Mouse (Mus musculus): ENCODE data around the gene Adam17. TPM values are rescaled to one million over a fixed set of nuclear protein-coding genes. Genes with fewer than 3 reads are reported as not detected.

The Adam17 gene
- total and polyA plus RNA-seq, 3 experiments, result 20.4 to 43.1 (median 38.2) TPM

DNA sequence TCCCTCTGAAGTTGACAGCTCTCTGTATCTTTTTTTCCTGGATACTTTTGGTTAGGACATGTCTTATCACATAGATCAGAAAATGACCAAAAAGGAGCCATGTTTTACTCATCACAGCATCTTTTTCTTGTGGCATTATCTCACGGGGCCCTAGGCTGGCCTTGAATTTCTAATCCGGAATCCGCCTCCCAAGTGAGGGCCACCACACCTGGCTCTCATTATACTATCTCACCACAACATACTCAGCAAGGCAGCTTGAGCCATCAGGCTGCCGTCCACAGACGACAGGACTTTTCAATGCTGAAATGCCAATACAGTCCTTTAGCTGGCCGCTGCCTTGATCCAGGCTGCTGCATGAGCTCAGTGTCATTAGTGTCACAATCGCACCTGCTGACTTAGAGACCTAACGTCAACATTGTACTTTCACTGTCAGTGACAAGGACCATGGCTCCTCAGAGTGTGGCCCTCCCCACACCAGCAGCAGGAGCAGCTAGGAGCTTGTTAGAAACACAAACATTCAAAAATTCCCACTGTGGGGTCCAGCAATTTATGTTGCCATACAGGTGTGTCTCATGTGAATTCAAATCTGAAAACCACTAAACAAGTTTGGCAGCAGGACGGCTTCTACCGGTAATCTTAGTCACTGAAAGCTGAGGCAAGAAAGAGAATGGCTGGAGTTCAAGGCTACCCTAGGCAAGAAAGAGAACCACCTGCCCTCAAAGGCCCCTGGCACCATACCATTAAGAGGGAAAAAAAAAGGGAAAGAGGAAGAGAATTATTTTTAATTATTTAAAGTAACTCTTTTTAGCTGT lies 8.6 kb downstream of the Adam17 start:
- DNase-seq (ENCODE audit: low spot score), result no peak

DNA sequence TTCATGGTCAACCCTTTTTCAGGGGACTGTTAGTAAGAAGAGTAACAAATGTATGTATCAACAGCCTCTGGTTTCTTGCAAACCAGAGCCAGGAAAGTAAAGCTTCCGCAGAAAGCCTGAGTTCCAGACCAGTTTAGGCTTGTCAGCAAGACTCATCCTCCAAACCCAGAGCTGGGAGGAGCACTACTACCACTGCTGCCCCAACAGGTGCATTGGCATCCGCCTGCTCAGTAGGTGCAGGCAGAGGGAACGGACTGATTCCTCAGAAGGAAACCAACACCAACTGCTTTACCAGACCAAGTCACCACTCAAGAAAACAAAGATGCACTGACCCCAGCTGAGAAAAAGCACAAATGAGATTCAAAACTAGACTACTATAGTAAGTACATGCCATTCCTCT lies 10.2 kb downstream of the Adam17 start:
- no peak for DNase-seq (ENCODE audit: low spot score)
- TF ChIP-seq POLR2AphosphoS5 (IDR thresholded peaks at IDR 0.05; ENCODE audit: insufficient replicate concordance, low read depth, low read length) (no peak), GATA2 (IDR thresholded peaks at IDR 0.05; ENCODE audit: borderline replicate concordance, low read depth, low read length) (no peak), TAL1 (conservative IDR thresholded peaks at IDR 0.05; ENCODE audit: low read depth, low read length) (no peak), GATA1 (IDR thresholded peaks at IDR 0.05; ENCODE audit: borderline replicate concordance, low read length) (no peak), CTCF (IDR thresholded peaks at IDR 0.05; ENCODE audit: low read depth, low read length) (no peak)
- H3K9me3 ChIP-seq (replicated peaks), result no peaks in the 10 kb centered on the region
- H3K36me3 ChIP-seq (replicated peaks), result peaks cover 44% of the 10 kb centered on the region
- no peaks in the 10 kb centered on the region for H3K27me3 ChIP-seq (ENCODE audit: insufficient read depth, low read length)
- ATAC-seq (ENCODE audit: extremely low read depth, insufficient number of reproducible peaks, low FRiP score, poor library complexity, severe bottlenecking), result no peak
- H3K4me3 ChIP-seq (ENCODE audit: low read depth, low read length), result no peak overlapping the region
- no peaks in the 10 kb centered on the region; the same call in 1 of the 2 replicates for H3K4me1 ChIP-seq (ENCODE audit: insufficient read depth, low read depth, low read length)

More for the DNA sequence above, 8.6 kb downstream of the Adam17 start:
- no peaks in the 10 kb centered on the region for H3K9me3 ChIP-seq (replicated peaks)
- no peak for ATAC-seq (ENCODE audit: extremely low read depth, insufficient number of reproducible peaks, low FRiP score, poor library complexity, severe bottlenecking)
- TF ChIP-seq TAL1 (conservative IDR thresholded peaks at IDR 0.05; ENCODE audit: low read depth, low read length), result no peak
- TF ChIP-seq CTCF (IDR thresholded peaks at IDR 0.05; ENCODE audit: low read depth, low read length), result no peak
- TF ChIP-seq GATA2 (IDR thresholded peaks at IDR 0.05; ENCODE audit: borderline replicate concordance, low read depth, low read length), result no peak
- TF ChIP-seq POLR2AphosphoS5 (IDR thresholded peaks at IDR 0.05; ENCODE audit: insufficient replicate concordance, low read depth, low read length), result no peak
- TF ChIP-seq GATA1 (IDR thresholded peaks at IDR 0.05; ENCODE audit: borderline replicate concordance, low read length), result no peak
- H3K27me3 ChIP-seq (ENCODE audit: insufficient read depth, low read length), result no peaks in the 10 kb centered on the region
- peaks cover 48% of the 10 kb centered on the region for H3K36me3 ChIP-seq (replicated peaks)
- H3K4me1 ChIP-seq (ENCODE audit: insufficient read depth, low read depth, low read length), result peaks cover 11% of the 10 kb centered on the region
- no peak overlapping the region for H3K4me3 ChIP-seq (ENCODE audit: low read depth, low read length)

DNA sequence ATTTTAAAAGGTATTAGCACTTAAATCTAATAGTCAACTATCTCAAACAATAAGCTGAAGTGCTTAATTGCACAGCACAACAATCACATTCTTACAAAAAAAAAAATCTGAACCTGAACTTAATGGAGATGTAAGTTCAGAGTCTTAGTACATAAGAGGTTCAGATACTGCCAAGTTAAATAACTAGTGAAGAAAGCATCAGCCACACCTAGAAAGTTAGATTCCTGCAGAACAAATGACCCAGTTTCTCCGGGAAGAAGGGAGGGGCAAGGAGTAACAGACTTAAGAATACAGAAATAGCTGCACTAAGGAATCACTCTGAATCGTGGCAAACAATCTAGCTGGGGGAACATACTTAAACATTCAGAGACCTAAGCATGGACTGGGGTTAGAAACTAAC lies 10.7 kb downstream of the Adam17 start:
- no peaks in the 10 kb centered on the region for H3K9me3 ChIP-seq (replicated peaks)
- DNase-seq (ENCODE audit: low spot score) (no peak), ATAC-seq (ENCODE audit: extremely low read depth, insufficient number of reproducible peaks, low FRiP score, poor library complexity, severe bottlenecking) (no peak)
- H3K4me1 ChIP-seq (ENCODE audit: insufficient read depth, low read depth, low read length), result no peaks in the 10 kb centered on the region; the same call in 1 of the 2 replicates
- no peaks in the 10 kb centered on the region for H3K27me3 ChIP-seq (ENCODE audit: insufficient read depth, low read length)
- H3K36me3 ChIP-seq (replicated peaks), result peaks cover 47% of the 10 kb centered on the region
- no peak overlapping the region for H3K4me3 ChIP-seq (ENCODE audit: low read depth, low read length)
- TF ChIP-seq CTCF (IDR thresholded peaks at IDR 0.05; ENCODE audit: low read depth, low read length), result no peak
- TF ChIP-seq GATA1 (IDR thresholded peaks at IDR 0.05; ENCODE audit: borderline replicate concordance, low read length), result no peak
- no peak for TF ChIP-seq TAL1 (conservative IDR thresholded peaks at IDR 0.05; ENCODE audit: low read depth, low read length)
- no peak for TF ChIP-seq GATA2 (IDR thresholded peaks at IDR 0.05; ENCODE audit: borderline replicate concordance, low read depth, low read length)
- no peak for TF ChIP-seq POLR2AphosphoS5 (IDR thresholded peaks at IDR 0.05; ENCODE audit: insufficient replicate concordance, low read depth, low read length)

DNA sequence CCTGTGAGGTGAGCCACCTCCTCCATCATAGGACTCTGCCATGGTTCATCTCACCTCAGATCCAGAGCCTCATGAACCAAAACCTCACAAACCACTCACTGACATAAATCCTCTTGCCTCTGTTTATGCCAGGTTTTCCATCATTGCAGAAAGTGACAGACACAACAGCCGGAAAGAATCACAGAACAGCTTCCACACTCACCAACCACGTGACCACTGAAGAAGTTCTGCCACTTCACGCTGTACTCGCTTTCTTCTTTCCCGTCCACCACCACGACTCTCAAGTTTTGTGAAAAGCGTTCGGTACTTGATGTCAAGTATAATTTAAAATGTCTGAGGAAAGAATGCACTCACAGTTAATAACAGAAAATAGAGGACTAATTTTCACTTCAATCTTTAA lies 19.8 kb downstream of the Adam17 start:
- Histone ChIP-seq H3K27me3 (ENCODE audit: insufficient read depth, low read length) (no peaks in the 10 kb centered on the region), H3K4me1 (ENCODE audit: insufficient read depth, low read depth, low read length) (no peaks in the 10 kb centered on the region), H3K36me3 (replicated peaks) (peaks cover 63% of the 10 kb centered on the region), H3K9me3 (replicated peaks) (no peaks in the 10 kb centered on the region), H3K4me3 (ENCODE audit: low read depth, low read length) (no peak overlapping the region)
- ATAC-seq (ENCODE audit: extremely low read depth, insufficient number of reproducible peaks, low FRiP score, poor library complexity, severe bottlenecking) (no peak), DNase-seq (ENCODE audit: low spot score) (no peak)
- TF ChIP-seq GATA2 (IDR thresholded peaks at IDR 0.05; ENCODE audit: borderline replicate concordance, low read depth, low read length), result no peak
- TF ChIP-seq TAL1 (conservative IDR thresholded peaks at IDR 0.05; ENCODE audit: low read depth, low read length), result no peak
- TF ChIP-seq POLR2AphosphoS5 (IDR thresholded peaks at IDR 0.05; ENCODE audit: insufficient replicate concordance, low read depth, low read length), result no peak
- no peak for TF ChIP-seq CTCF (IDR thresholded peaks at IDR 0.05; ENCODE audit: low read depth, low read length)
- TF ChIP-seq GATA1 (IDR thresholded peaks at IDR 0.05; ENCODE audit: borderline replicate concordance, low read length), result no peak

DNA sequence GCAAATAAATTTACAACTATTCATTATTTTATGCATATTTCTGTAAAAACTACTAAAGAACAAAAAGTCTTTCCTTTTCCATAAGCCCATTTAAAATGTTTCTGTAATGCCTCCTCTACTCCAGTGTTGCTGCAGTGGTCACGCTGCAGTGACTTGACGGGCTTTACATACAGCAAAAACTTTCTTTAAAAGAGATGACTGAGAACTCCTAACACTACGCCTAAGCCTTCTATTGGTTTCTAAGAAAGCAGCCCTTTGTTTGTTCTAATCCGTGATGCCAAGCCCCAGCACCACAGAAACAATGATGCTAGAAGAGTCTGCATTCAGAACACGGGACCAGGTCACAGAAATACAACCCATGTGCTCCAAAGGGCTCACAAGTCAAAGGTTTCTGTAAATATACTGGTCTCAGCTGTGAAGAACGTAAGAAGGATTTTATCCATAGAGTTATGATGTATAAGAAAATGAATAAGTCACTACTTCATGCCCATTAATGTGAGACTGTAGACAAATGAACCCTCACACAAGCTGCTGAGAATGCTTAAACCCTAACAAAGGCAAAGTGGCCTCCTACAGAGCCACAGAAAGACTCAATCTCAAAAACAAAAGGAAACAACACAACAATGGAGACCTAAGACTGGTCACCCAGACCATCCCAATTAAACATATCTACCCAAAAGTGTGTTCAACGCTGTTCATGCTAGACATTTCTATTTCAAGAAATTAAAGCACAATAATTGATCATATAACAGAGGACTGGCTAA lies 23.1 kb downstream of the Adam17 start:
- H3K4me1 ChIP-seq (ENCODE audit: insufficient read depth, low read depth, low read length), result no peaks in the 10 kb centered on the region
- DNase-seq (ENCODE audit: low spot score), result no peak
- TF ChIP-seq GATA2 (IDR thresholded peaks at IDR 0.05; ENCODE audit: borderline replicate concordance, low read depth, low read length), result no peak
- TF ChIP-seq TAL1 (conservative IDR thresholded peaks at IDR 0.05; ENCODE audit: low read depth, low read length), result no peak
- no peak for TF ChIP-seq GATA1 (IDR thresholded peaks at IDR 0.05; ENCODE audit: borderline replicate concordance, low read length)
- no peak for TF ChIP-seq CTCF (IDR thresholded peaks at IDR 0.05; ENCODE audit: low read depth, low read length)
- no peak for TF ChIP-seq POLR2AphosphoS5 (IDR thresholded peaks at IDR 0.05; ENCODE audit: insufficient replicate concordance, low read depth, low read length)
- ATAC-seq (ENCODE audit: extremely low read depth, insufficient number of reproducible peaks, low FRiP score, poor library complexity, severe bottlenecking), result no peak
- H3K36me3 ChIP-seq (replicated peaks), result peaks cover 72% of the 10 kb centered on the region
- H3K9me3 ChIP-seq (replicated peaks), result no peaks in the 10 kb centered on the region
- no peaks in the 10 kb centered on the region for H3K27me3 ChIP-seq (ENCODE audit: insufficient read depth, low read length)
- H3K4me3 ChIP-seq (ENCODE audit: low read depth, low read length), result no peak overlapping the region

DNA sequence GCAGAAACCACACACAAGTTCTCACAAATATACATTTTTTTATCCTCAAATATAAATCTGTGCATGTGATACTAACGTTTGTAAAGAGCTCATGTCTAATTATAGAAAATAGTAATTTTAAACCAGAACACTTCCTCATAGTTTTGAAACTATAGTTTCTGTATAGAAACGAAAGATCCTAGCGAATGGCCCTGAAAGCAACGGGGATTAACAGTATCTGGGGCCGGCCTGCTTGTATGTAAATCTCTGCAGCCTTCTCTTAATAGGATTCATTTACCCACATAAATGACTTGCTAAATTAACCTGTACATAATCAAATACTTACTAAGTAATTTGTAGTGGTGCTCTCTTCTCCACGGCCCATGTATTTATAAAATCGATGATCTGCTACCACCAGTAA lies 26.5 kb downstream of the Adam17 start:
- H3K36me3 ChIP-seq (replicated peaks), result peaks cover 60% of the 10 kb centered on the region
- no peaks in the 10 kb centered on the region for H3K27me3 ChIP-seq (ENCODE audit: insufficient read depth, low read length)
- no peaks in the 10 kb centered on the region for H3K9me3 ChIP-seq (replicated peaks)
- TF ChIP-seq GATA2 (IDR thresholded peaks at IDR 0.05; ENCODE audit: borderline replicate concordance, low read depth, low read length) (no peak), TAL1 (conservative IDR thresholded peaks at IDR 0.05; ENCODE audit: low read depth, low read length) (no peak), POLR2AphosphoS5 (IDR thresholded peaks at IDR 0.05; ENCODE audit: insufficient replicate concordance, low read depth, low read length) (no peak), CTCF (IDR thresholded peaks at IDR 0.05; ENCODE audit: low read depth, low read length) (no peak), GATA1 (IDR thresholded peaks at IDR 0.05; ENCODE audit: borderline replicate concordance, low read length) (no peak)
- H3K4me1 ChIP-seq (ENCODE audit: insufficient read depth, low read depth, low read length), result no peaks in the 10 kb centered on the region
- ATAC-seq (ENCODE audit: extremely low read depth, insufficient number of reproducible peaks, low FRiP score, poor library complexity, severe bottlenecking), result no peak
- DNase-seq (ENCODE audit: low spot score), result no peak
- no peak overlapping the region for H3K4me3 ChIP-seq (ENCODE audit: low read depth, low read length)
